Mouse (Mus musculus): ENCODE results near the gene Ppil2. TPM values are rescaled to one million over a fixed set of nuclear protein-coding genes. Genes with fewer than 3 reads are reported as not detected.
A peak's percentile ranks its signal among the peaks of the same experiment; 100 is the strongest.

The Ppil2 gene
- polyA plus RNA-seq (2015; fragmentation: Nextera tagmentation; extraction: Ambion mirVana): 147 and 153 TPM in 2 replicates

GRCm38 (mm10) chr16:17110771-17111743 is at the start of gene Ppil2:
Gene Ppil2 (minus strand): TSS chr16:17111257.
- Histone ChIP-seq H3K27ac (ENCODE audit: low read length) (peak within 1 kb of the TSS; percentile 63), H3K4me3 (ENCODE audit: low read depth, low read length) (peak within 1 kb of the TSS; percentile 81), H3K27me3 (ENCODE audit: control insufficient read depth, insufficient read depth, low read depth, low read length) (no peaks in the 10 kb centered on the region), H3K4me2 (ENCODE audit: low read length) (peak within 1 kb of the TSS; percentile 71), H3K9me3 (replicated peaks; ENCODE audit: control insufficient read depth, low read length, poor library complexity, severe bottlenecking) (no peaks in the 10 kb centered on the region), H3K4me1 (ENCODE audit: control insufficient read depth, insufficient read depth, low read length) (peaks cover 13% of the 10 kb centered on the region), H3K9ac (ENCODE audit: low read depth, low read length) (peak within 1 kb of the TSS; percentile 77), H3K36me3 (ENCODE audit: control insufficient read depth, insufficient read depth, low read length) (peaks cover 8% of the 10 kb centered on the region; the same call in 1 of the 2 replicates)
- ATAC-seq: peak; percentile 92
- WGBS: 7% methylated on average over 37 of the region's 38 CpGs

GRCm38 (mm10) chr16:17154346-17154745 is 43.3 kb upstream of the Ppil2 start:
- Histone ChIP-seq H3K27ac (ENCODE audit: low read length) (no peak overlapping the region), H3K4me2 (ENCODE audit: low read length) (no peak overlapping the region), H3K9me3 (replicated peaks; ENCODE audit: control insufficient read depth, low read length, poor library complexity, severe bottlenecking) (no peaks in the 10 kb centered on the region), H3K9ac (ENCODE audit: low read depth, low read length) (no peak overlapping the region), H3K4me3 (ENCODE audit: low read depth, low read length) (no peak overlapping the region), H3K4me1 (ENCODE audit: control insufficient read depth, insufficient read depth, low read length) (no peaks in the 10 kb centered on the region), H3K36me3 (ENCODE audit: control insufficient read depth, insufficient read depth, low read length) (peaks cover 14% of the 10 kb centered on the region; the same call in 1 of the 2 replicates), H3K27me3 (ENCODE audit: control insufficient read depth, insufficient read depth, low read depth, low read length) (no peaks in the 10 kb centered on the region)
- WGBS: 99% methylated on average over 2 of the region's 2 CpGs
- no peak for ATAC-seq

- Histone ChIP-seq H3K9ac (ENCODE audit: low read depth, low read length) (no peak overlapping the region), H3K27me3 (ENCODE audit: control insufficient read depth, insufficient read depth, low read depth, low read length) (no peaks in the 10 kb centered on the region), H3K27ac (ENCODE audit: low read length) (no peak overlapping the region), H3K9me3 (replicated peaks; ENCODE audit: control insufficient read depth, low read length, poor library complexity, severe bottlenecking) (no peaks in the 10 kb centered on the region), H3K36me3 (ENCODE audit: control insufficient read depth, insufficient read depth, low read length) (peaks cover 11% of the 10 kb centered on the region; the same call in 1 of the 2 replicates), H3K4me1 (ENCODE audit: control insufficient read depth, insufficient read depth, low read length) (peaks cover 13% of the 10 kb centered on the region), H3K4me2 (ENCODE audit: low read length) (no peak overlapping the region), H3K4me3 (ENCODE audit: low read depth, low read length) (no peak overlapping the region)
- ATAC-seq: no peak
- 96% methylated on average over 4 of the region's 4 CpGs for WGBS
These were observed 40.8 kb upstream of the Ppil2 start for GRCm38 (mm10) chr16:17151874-17152273.

- H3K9ac ChIP-seq (ENCODE audit: low read depth, low read length): no peak overlapping the region
- WGBS: 89% methylated on average over 7 of the region's 7 CpGs
- no peak overlapping the region for H3K4me2 ChIP-seq (ENCODE audit: low read length)
- H3K27ac ChIP-seq (ENCODE audit: low read length): no peak overlapping the region
- no peak overlapping the region for H3K4me3 ChIP-seq (ENCODE audit: low read depth, low read length)
- ATAC-seq: no peak
- H3K27me3 ChIP-seq (ENCODE audit: control insufficient read depth, insufficient read depth, low read depth, low read length): no peaks in the 10 kb centered on the region
- H3K36me3 ChIP-seq (ENCODE audit: control insufficient read depth, insufficient read depth, low read length): peaks cover 11% of the 10 kb centered on the region; the same call in 1 of the 2 replicates
- H3K9me3 ChIP-seq (replicated peaks; ENCODE audit: control insufficient read depth, low read length, poor library complexity, severe bottlenecking): no peaks in the 10 kb centered on the region
- peaks cover 13% of the 10 kb centered on the region for H3K4me1 ChIP-seq (ENCODE audit: control insufficient read depth, insufficient read depth, low read length)
These were observed 39.6 kb upstream of the Ppil2 start for GRCm38 (mm10) chr16:17150520-17151258.

- peak overlapping the region; percentile 73 for H3K4me3 ChIP-seq (ENCODE audit: low read depth, low read length)
- 9% methylated on average over 16 of the region's 16 CpGs for WGBS
- ATAC-seq: peak; percentile 20
- no peaks in the 10 kb centered on the region for H3K9me3 ChIP-seq (replicated peaks; ENCODE audit: control insufficient read depth, low read length, poor library complexity, severe bottlenecking)
- H3K27me3 ChIP-seq (ENCODE audit: control insufficient read depth, insufficient read depth, low read depth, low read length): no peaks in the 10 kb centered on the region
- H3K4me1 ChIP-seq (ENCODE audit: control insufficient read depth, insufficient read depth, low read length): peaks cover 13% of the 10 kb centered on the region
- no peak overlapping the region for H3K27ac ChIP-seq (ENCODE audit: low read length)
- H3K9ac ChIP-seq (ENCODE audit: low read depth, low read length): peak overlapping the region; percentile 84
- H3K4me2 ChIP-seq (ENCODE audit: low read length): peak overlapping the region; percentile 91
- H3K36me3 ChIP-seq (ENCODE audit: control insufficient read depth, insufficient read depth, low read length): peaks cover 7% of the 10 kb centered on the region; the same call in 1 of the 2 replicates
These were observed 37.0 kb upstream of the Ppil2 start for GRCm38 (mm10) chr16:17148084-17148483.

GRCm38 (mm10) chr16:17147391-17147929 is 36.4 kb upstream of the Ppil2 start:
- peak overlapping the region; percentile 73 for H3K4me3 ChIP-seq (ENCODE audit: low read depth, low read length)
- peak overlapping the region; percentile 84 for H3K9ac ChIP-seq (ENCODE audit: low read depth, low read length)
- no peaks in the 10 kb centered on the region for H3K9me3 ChIP-seq (replicated peaks; ENCODE audit: control insufficient read depth, low read length, poor library complexity, severe bottlenecking)
- no peaks in the 10 kb centered on the region for H3K27me3 ChIP-seq (ENCODE audit: control insufficient read depth, insufficient read depth, low read depth, low read length)
- peaks cover 7% of the 10 kb centered on the region; the same call in 1 of the 2 replicates for H3K36me3 ChIP-seq (ENCODE audit: control insufficient read depth, insufficient read depth, low read length)
- ATAC-seq: peak; percentile 76
- peak overlapping the region; percentile 78 for H3K27ac ChIP-seq (ENCODE audit: low read length)
- WGBS: under 1% methylated on average over 41 of the region's 41 CpGs
- peaks cover 13% of the 10 kb centered on the region for H3K4me1 ChIP-seq (ENCODE audit: control insufficient read depth, insufficient read depth, low read length)
- H3K4me2 ChIP-seq (ENCODE audit: low read length): peak overlapping the region; percentile 91

- Histone ChIP-seq H3K27ac (ENCODE audit: low read length) (peak within 1 kb of the TSS; percentile 78), H3K9me3 (replicated peaks; ENCODE audit: control insufficient read depth, low read length, poor library complexity, severe bottlenecking) (no peaks in the 10 kb centered on the region), H3K4me1 (ENCODE audit: control insufficient read depth, insufficient read depth, low read length) (peaks cover 13% of the 10 kb centered on the region), H3K36me3 (ENCODE audit: control insufficient read depth, insufficient read depth, low read length) (peaks cover 5% of the 10 kb centered on the region; the same call in 1 of the 2 replicates), H3K27me3 (ENCODE audit: control insufficient read depth, insufficient read depth, low read depth, low read length) (no peaks in the 10 kb centered on the region), H3K4me2 (ENCODE audit: low read length) (peak within 1 kb of the TSS; percentile 91), H3K9ac (ENCODE audit: low read depth, low read length) (peak within 1 kb of the TSS; percentile 84), H3K4me3 (ENCODE audit: low read depth, low read length) (peak within 1 kb of the TSS; percentile 73)
- under 1% methylated on average over 34 of the region's 34 CpGs for WGBS
- ATAC-seq: peak; percentile 90
These were observed 35.7 kb upstream of the Ppil2 start, which contains the start of gene Ccdc116 for GRCm38 (mm10) chr16:17146772-17147235. Gene Ccdc116 (minus strand): TSS chr16:17147229.

GRCm38 (mm10) chr16:17144339-17144738 is 33.3 kb upstream of the Ppil2 start, which contains the start of gene Ydjc:
Gene Ydjc (plus strand): TSS chr16:17144621.
- Histone ChIP-seq H3K4me1 (ENCODE audit: control insufficient read depth, insufficient read depth, low read length) (peaks cover 13% of the 10 kb centered on the region), H3K9ac (ENCODE audit: low read depth, low read length) (no peak within 1 kb of the TSS), H3K9me3 (replicated peaks; ENCODE audit: control insufficient read depth, low read length, poor library complexity, severe bottlenecking) (no peaks in the 10 kb centered on the region), H3K4me3 (ENCODE audit: low read depth, low read length) (no peak within 1 kb of the TSS), H3K27me3 (ENCODE audit: control insufficient read depth, insufficient read depth, low read depth, low read length) (no peaks in the 10 kb centered on the region), H3K36me3 (ENCODE audit: control insufficient read depth, insufficient read depth, low read length) (no peaks in the 10 kb centered on the region), H3K27ac (ENCODE audit: low read length) (no peak within 1 kb of the TSS), H3K4me2 (ENCODE audit: low read length) (no peak within 1 kb of the TSS)
- no peak for ATAC-seq
- 17% methylated on average over 7 of the region's 7 CpGs for WGBS
